Mouse (Mus musculus) midbrain, embryonic 13.5 days (tissue): ENCODE measurements around the gene Actc1. TPM values are rescaled to one million over a fixed set of nuclear protein-coding genes. Genes with fewer than 3 reads are reported as not detected.

Source experiments
- ATAC-seq: fragments of 200-750 bp; cut with Nextera tagmentation; 2 replicates; pipeline ENCODE4 v1.8.0; 2017; ENCODE audit warnings: mild to moderate bottlenecking, moderate TSS enrichment, moderate library complexity
- H3K27ac ChIP-seq: fragments of 300-500 bp; sonication (generic); 2 replicates; pipeline ENCODE4 v1.5.1; 2015; ENCODE audit warnings: inconsistent platforms, mild to moderate bottlenecking, moderate library complexity
- H3K27me3 ChIP-seq: fragments of 300-500 bp; sonication (generic); 2 replicates; pipeline ENCODE4 v1.6.1; 2015; ENCODE audit warnings: mild to moderate bottlenecking, inconsistent platforms
- H3K36me3 ChIP-seq: fragments of 300-500 bp; sonication (generic); 2 replicates; pipeline ENCODE4 v1.6.1; 2015; ENCODE audit warnings: mild to moderate bottlenecking, inconsistent platforms
- H3K4me1 ChIP-seq: fragments of 300-500 bp; sonication (generic); replicated peaks from 2 replicates; pipeline ENCODE4 v1.6.1; 2015; ENCODE audit warnings: inconsistent platforms
- H3K4me2 ChIP-seq: fragments of 300-500 bp; sonication (generic); replicated peaks from 2 replicates; pipeline ENCODE4 v1.6.1; 2015; ENCODE audit warnings: moderate library complexity, mild to moderate bottlenecking, inconsistent platforms
- H3K4me3 ChIP-seq: fragments of 300-500 bp; sonication (generic); replicated peaks from 2 replicates; pipeline ENCODE4 v1.5.1; 2015; ENCODE audit warnings: mild to moderate bottlenecking, inconsistent platforms
- H3K9ac ChIP-seq: fragments of 300-500 bp; sonication (generic); replicated peaks from 2 replicates; pipeline ENCODE4 v1.6.1; 2015; ENCODE audit warnings: mild to moderate bottlenecking, inconsistent platforms
- H3K9me3 ChIP-seq: fragments of 300-500 bp; sonication (generic); 2 replicates; pipeline ENCODE4 v1.6.1; 2016; ENCODE audit warnings: mild to moderate bottlenecking, inconsistent platforms
- WGBS: fragments of 180-500 bp; shearing (Covaris S2); methylation state at CpG from one replicate; pipeline ENCODE4 v1.1.7; 2015; 5-methylcytosine and 5-hydroxymethylcytosine counted together
- polyA plus RNA-seq: library from polyadenylated mRNA; unstranded; fragments of >200 nt; fragmentation: Nextera tagmentation; extraction: Ambion mirVana; gene quantifications from 2 replicates; pipeline ENCODE4 v1.2.1, GENCODE M21; 2015

Actc1 gene
- polyA plus RNA-seq, 1 experiment from 2014 or later, result 1.0 TPM

DNA sequence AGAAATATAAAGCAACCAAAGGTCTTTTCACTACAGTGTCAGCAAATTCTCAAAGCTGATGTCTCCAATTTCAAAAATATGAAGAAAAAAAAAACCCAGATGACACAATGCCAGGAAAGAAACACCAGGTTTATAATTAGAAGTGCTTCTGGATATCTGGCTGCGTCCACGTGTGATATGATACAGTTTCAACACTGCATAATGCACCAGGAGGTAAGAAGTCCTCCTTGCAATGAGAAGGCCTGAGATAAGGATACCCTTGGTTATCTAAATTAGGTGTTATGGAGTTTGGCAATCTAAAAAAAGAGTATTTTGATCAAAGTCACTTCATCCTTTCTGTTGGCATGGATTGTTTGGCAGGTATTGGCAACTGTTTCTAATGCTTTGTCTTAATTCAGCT is 18.5 kb upstream of the Actc1 start:
- WGBS, result 94% methylated on average over 2 of the region's 2 CpGs
- H3K4me3 ChIP-seq, result no peak overlapping the region
- no peaks in the 10 kb centered on the region for H3K36me3 ChIP-seq
- no peak overlapping the region for H3K4me2 ChIP-seq
- no peak overlapping the region for H3K9ac ChIP-seq
- no peaks in the 10 kb centered on the region for H3K27me3 ChIP-seq
- H3K9me3 ChIP-seq, result no peaks in the 10 kb centered on the region
- no peak overlapping the region for H3K27ac ChIP-seq
- ATAC-seq, result no peak
- H3K4me1 ChIP-seq, result no peaks in the 10 kb centered on the region

GRCm38 (mm10) chr2:114066226-114066625 is 12.9 kb upstream of the Actc1 start:
- H3K4me1 ChIP-seq, result no peaks in the 10 kb centered on the region
- H3K9ac ChIP-seq, result no peak overlapping the region
- H3K27ac ChIP-seq, result no peak overlapping the region
- no peaks in the 10 kb centered on the region for H3K9me3 ChIP-seq
- no peak for ATAC-seq
- no peak overlapping the region for H3K4me3 ChIP-seq
- 81% methylated on average over 3 of the region's 3 CpGs for WGBS
- no peak overlapping the region for H3K4me2 ChIP-seq
- no peaks in the 10 kb centered on the region for H3K27me3 ChIP-seq
- no peaks in the 10 kb centered on the region for H3K36me3 ChIP-seq

DNA sequence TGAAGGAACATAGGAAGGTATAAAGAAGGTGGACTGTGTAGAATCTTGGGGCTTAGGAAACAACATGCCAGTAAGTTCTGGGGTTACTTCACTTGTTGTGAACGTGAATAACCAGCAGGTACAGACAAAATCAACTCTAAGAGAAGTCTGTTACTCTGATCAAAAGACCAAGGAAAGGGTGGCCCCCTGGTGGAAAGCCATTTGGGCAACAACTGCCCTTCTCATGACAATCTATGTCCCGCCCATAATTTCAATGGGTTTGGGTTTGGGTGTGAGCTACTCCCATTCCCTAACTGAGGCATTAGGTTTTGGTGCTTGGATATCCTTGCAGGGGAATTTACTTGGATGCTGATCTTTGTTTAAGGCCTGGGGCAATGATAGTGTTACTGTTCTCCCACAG is 10.7 kb upstream of the Actc1 start:
- Histone ChIP-seq H3K27ac (no peak overlapping the region), H3K27me3 (no peaks in the 10 kb centered on the region), H3K9me3 (no peaks in the 10 kb centered on the region), H3K36me3 (no peaks in the 10 kb centered on the region), H3K4me2 (no peak overlapping the region), H3K4me3 (no peak overlapping the region), H3K9ac (no peak overlapping the region), H3K4me1 (peaks cover 4% of the 10 kb centered on the region; the same call in 1 of the 2 replicates)
- 79% methylated on average over 2 of the region's 2 CpGs for WGBS
- no peak for ATAC-seq

DNA sequence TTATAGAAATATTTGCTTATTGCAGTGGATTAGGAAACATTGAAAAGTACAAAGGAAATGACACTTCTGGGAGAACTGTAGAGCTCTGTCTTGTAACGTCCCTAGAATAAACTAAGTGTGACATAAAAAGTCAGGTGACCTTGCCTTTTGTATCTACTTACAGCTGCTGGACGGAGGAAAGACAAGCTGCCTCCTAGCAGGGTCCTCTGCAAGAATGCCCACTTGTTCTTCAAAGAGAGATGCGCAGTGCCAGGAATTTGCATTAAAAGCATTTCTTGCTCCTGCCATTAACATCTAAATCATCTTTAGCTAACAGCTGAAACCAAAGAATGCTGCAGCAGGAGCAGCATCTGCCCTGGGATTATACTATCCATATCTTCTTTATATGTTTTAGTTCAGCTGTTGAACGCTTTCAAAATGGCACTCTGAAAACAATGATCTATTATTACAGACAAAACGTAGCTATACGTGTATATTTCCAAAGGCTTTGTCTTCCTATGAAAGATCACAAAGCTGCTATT is 6.8 kb upstream of the Actc1 start:
- Histone ChIP-seq H3K4me3 (no peak overlapping the region), H3K36me3 (no peaks in the 10 kb centered on the region), H3K4me1 (peaks cover 15% of the 10 kb centered on the region), H3K27me3 (no peaks in the 10 kb centered on the region), H3K9ac (no peak overlapping the region), H3K27ac (no peak overlapping the region), H3K4me2 (no peak overlapping the region), H3K9me3 (no peaks in the 10 kb centered on the region)
- ATAC-seq, result 0 out of 2 replicates have a peak, but pooled peaks have one; percentile 53
- 26% methylated on average over 6 of the region's 6 CpGs for WGBS

DNA sequence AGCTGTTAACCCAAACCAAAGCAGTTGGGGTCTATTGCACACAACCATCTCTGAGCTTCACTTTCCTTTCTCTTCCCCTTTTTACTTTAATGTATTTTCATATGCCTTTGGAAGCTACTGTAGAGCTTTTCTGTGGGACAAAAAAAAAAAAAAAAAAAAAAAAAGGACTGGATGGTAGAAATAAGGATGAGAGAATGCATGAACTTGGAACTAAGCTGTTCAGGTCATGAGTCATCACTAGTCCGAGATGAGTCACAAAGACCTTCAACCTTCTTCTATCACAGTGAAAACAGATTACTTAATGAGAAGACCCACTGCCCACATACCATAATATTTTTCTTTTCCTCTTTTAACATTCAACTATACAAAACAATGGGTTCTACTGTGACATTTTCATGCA is 6.3 kb upstream of the Actc1 start:
- no peaks in the 10 kb centered on the region for H3K36me3 ChIP-seq
- no peak overlapping the region for H3K27ac ChIP-seq
- H3K4me1 ChIP-seq, result peaks cover 15% of the 10 kb centered on the region
- H3K9ac ChIP-seq, result no peak overlapping the region
- ATAC-seq, result no peak
- no peak overlapping the region for H3K4me2 ChIP-seq
- H3K4me3 ChIP-seq, result no peak overlapping the region
- WGBS, result 54% methylated on average over 1 of the region's 1 CpGs
- no peaks in the 10 kb centered on the region for H3K9me3 ChIP-seq
- H3K27me3 ChIP-seq, result no peaks in the 10 kb centered on the region

GRCm38 (mm10) chr2:114058226-114058796 is 5.0 kb upstream of the Actc1 start:
- no peak for ATAC-seq
- no peak overlapping the region for H3K27ac ChIP-seq
- no peak overlapping the region for H3K4me3 ChIP-seq
- no peaks in the 10 kb centered on the region for H3K9me3 ChIP-seq
- peaks cover 15% of the 10 kb centered on the region for H3K4me1 ChIP-seq
- no peaks in the 10 kb centered on the region for H3K27me3 ChIP-seq
- H3K9ac ChIP-seq, result no peak overlapping the region
- no peaks in the 10 kb centered on the region for H3K36me3 ChIP-seq
- WGBS, result 91% methylated on average over 10 of the region's 10 CpGs
- H3K4me2 ChIP-seq, result no peak overlapping the region

DNA sequence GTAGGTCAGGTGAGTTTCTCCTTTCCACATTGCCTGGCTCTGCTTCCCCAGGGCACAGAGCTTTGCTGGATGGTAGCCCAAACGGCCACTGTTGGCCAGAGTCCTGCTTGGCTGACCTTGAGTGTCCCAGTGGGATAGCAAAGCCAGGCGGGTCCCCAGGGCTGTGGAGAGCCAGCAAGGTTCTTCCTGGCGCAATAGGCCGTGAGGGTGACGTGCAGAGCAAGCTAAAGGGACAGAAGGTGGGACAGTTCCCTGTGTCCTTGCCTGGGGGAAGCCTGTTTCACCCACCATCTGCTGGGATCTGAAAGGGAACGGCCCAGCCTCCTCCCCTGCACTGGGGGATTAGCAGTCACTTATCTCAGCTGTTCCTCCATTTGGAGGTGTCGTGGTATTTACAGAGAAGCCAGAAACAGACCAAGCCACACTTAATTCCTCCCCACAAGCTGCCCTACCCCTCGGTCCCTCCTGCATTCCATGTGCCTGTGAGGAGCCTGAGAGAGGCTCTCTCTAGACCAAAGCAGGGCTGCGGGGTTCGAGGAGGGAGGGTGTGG is 4.0 kb upstream of the Actc1 start:
- H3K9me3 ChIP-seq, result no peaks in the 10 kb centered on the region
- 0 out of 2 replicates have a peak overlapping the region, but pooled peaks have one; percentile 5 for H3K4me2 ChIP-seq
- peak overlapping the region; percentile 19; the same call in 1 of the 2 replicates for H3K27ac ChIP-seq
- 11% methylated on average over 10 of the region's 10 CpGs for WGBS
- peaks cover 15% of the 10 kb centered on the region for H3K4me1 ChIP-seq
- no peak overlapping the region for H3K4me3 ChIP-seq
- H3K36me3 ChIP-seq, result no peaks in the 10 kb centered on the region
- H3K9ac ChIP-seq, result no peak overlapping the region
- no peaks in the 10 kb centered on the region for H3K27me3 ChIP-seq
- peak; percentile 78 for ATAC-seq

GRCm38 (mm10) chr2:114054129-114054528 is 781 bp upstream of the Actc1 start:
- Histone ChIP-seq H3K27ac (no peak overlapping the region), H3K4me2 (no peak overlapping the region), H3K9me3 (no peaks in the 10 kb centered on the region), H3K27me3 (no peaks in the 10 kb centered on the region), H3K4me3 (no peak overlapping the region), H3K36me3 (no peaks in the 10 kb centered on the region), H3K4me1 (peaks cover 11% of the 10 kb centered on the region), H3K9ac (no peak overlapping the region)
- 88% methylated on average over 4 of the region's 4 CpGs for WGBS
- ATAC-seq, result no peak

DNA sequence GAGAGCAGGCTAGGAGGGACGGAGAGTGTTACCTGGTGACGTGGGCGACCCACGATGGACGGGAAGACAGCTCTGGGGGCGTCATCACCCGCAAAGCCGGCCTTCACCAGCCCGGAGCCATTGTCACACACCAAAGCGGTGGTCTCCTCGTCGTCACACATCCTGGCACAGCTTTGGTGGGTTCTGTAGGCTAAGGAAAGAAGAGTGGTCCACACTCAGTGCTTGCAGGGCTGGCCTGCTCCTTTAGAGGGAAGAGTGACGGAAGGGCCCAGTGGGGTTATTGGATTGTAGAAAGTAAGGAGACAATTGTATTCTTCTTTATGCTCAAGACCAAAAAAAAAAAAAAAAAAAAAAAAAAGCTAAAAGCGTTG is 1.5 kb downstream of the Actc1 start:
- Histone ChIP-seq H3K9ac (no peak overlapping the region), H3K27ac (no peak overlapping the region), H3K4me2 (no peak overlapping the region)

DNA sequence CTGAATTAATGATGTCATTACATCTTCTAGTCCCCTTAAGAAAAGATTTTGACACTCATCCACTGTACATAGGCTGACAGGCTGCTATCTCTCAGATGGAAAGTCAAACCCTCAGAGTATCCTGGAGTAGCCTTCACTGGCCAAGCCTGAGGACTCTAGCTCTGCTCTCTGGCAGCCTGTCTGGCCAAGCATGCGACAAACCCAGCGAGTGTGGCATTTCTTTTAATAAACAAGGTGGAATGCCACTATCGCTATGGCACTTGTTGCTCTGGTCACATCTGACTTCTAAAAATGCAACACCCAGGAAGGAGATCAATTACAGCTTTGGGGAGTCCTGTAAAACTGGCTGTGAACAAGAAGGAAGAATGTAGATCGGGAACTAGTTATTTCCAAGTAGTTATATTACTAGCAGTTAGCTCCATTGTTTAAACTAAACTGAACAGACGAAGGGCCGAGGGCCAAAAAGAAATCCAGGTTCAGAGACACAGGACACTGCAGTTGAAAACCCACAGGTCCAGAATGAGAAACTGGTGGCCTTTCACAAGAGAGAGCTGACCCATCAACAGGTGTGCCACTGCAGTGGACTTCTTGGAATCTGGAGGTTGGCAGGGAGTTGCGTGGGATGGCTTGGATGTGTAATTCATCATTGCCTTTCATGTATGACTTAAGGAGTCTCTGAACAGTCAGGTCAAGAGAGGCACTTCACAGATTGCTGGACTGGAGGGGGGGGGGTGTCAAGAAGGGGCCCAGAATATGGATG is 2.1 kb downstream of the Actc1 start:
- Histone ChIP-seq H3K9me3 (no peaks in the 10 kb centered on the region), H3K27ac (no peak overlapping the region), H3K36me3 (no peaks in the 10 kb centered on the region), H3K27me3 (no peaks in the 10 kb centered on the region), H3K4me2 (no peak overlapping the region), H3K9ac (no peak overlapping the region), H3K4me3 (no peak overlapping the region), H3K4me1 (no peaks in the 10 kb centered on the region)
- ATAC-seq, result no peak
- 94% methylated on average over 7 of the region's 7 CpGs for WGBS

More for the DNA sequence above, 1.5 kb downstream of the Actc1 start:
- Histone ChIP-seq H3K4me1 (peaks cover under 1% of the 10 kb centered on the region; the same call in 1 of the 2 replicates), H3K9me3 (no peaks in the 10 kb centered on the region), H3K36me3 (no peaks in the 10 kb centered on the region), H3K4me3 (no peak overlapping the region), H3K27me3 (no peaks in the 10 kb centered on the region)
- ATAC-seq, result no peak
- 92% methylated on average over 14 of the region's 14 CpGs for WGBS

DNA sequence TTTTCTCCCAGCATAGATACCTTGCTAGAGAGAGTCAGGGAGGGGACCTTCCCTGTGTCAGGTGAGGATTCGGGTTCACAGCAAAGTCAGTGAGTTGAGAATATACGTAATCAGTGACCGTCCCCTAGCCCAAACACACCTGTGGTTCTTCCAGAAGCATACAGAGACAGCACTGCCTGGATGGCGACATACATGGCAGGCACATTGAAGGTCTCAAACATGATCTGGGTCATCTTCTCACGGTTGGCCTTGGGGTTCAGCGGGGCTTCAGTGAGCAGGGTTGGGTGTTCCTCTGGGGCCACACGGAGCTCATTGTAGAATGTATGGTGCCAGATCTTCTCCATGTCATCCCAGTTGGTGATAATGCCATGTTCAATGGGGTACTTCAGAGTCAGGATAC is 3.2 kb downstream of the Actc1 start:
- H3K9ac ChIP-seq, result no peak overlapping the region
- no peaks in the 10 kb centered on the region for H3K9me3 ChIP-seq
- no peaks in the 10 kb centered on the region for H3K4me1 ChIP-seq
- H3K4me2 ChIP-seq, result no peak overlapping the region
- no peaks in the 10 kb centered on the region for H3K27me3 ChIP-seq
- H3K27ac ChIP-seq, result no peak overlapping the region
- H3K4me3 ChIP-seq, result no peak overlapping the region
- WGBS, result 94% methylated on average over 7 of the region's 7 CpGs
- no peaks in the 10 kb centered on the region for H3K36me3 ChIP-seq
- ATAC-seq, result no peak

DNA sequence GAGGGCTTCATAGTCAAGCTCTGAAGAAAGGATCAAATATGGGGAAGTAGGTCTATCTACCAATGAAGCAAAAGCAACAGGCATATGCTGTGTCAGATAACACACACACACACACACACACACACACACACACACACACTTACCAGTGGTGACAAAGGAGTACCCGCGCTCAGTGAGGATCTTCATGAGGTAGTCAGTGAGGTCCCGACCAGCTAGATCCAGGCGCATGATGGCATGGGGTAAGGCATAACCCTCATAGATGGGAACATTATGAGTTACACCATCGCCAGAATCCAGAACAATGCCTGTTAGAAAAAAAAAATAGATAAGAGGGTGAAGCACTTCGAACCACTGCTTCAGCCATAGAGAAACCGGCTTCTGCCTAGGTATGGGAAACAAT is 4.0 kb downstream of the Actc1 start:
- no peak overlapping the region for H3K4me3 ChIP-seq
- 94% methylated on average over 7 of the region's 7 CpGs for WGBS
- H3K4me2 ChIP-seq, result no peak overlapping the region
- H3K27me3 ChIP-seq, result no peaks in the 10 kb centered on the region
- ATAC-seq, result no peak
- H3K4me1 ChIP-seq, result no peaks in the 10 kb centered on the region
- no peaks in the 10 kb centered on the region for H3K9me3 ChIP-seq
- no peaks in the 10 kb centered on the region for H3K36me3 ChIP-seq
- H3K9ac ChIP-seq, result no peak overlapping the region
- H3K27ac ChIP-seq, result no peak overlapping the region
